Mouse (Mus musculus) embryonic facial prominence, embryonic 11.5 days (tissue): ENCODE measurements around the gene Tbx3. TPM values are rescaled to one million over a fixed set of nuclear protein-coding genes. Genes with fewer than 3 reads are reported as not detected.

Experiments used
- ATAC-seq: fragments of 200-750 bp; cut with Nextera tagmentation; replicated peaks from 2 replicates; pipeline ENCODE4 v1.8.0; 2017; ENCODE audit warnings: low read depth; ENCODE audit not compliant: insufficient number of reproducible peaks, low FRiP score, low TSS enrichment
- DNase-seq: peaks from one replicate; pipeline ENCODE4 v3.0.0-alpha.2; 2015; ENCODE audit warnings: low spot score
- H3K27ac ChIP-seq: fragments of 300-500 bp; sonication (generic); replicated peaks from 2 replicates; pipeline ENCODE4 v1.5.1; 2014; ENCODE audit warnings: mild to moderate bottlenecking, low read depth, low read length, control low read depth
- H3K27me3 ChIP-seq: fragments of 300-500 bp; sonication (generic); 2 replicates; pipeline ENCODE4 v1.6.1; 2014; ENCODE audit warnings: mild to moderate bottlenecking, low read length, moderate library complexity, mixed read lengths; ENCODE audit not compliant: control insufficient read depth, insufficient read depth
- H3K36me3 ChIP-seq: fragments of 300-500 bp; sonication (generic); replicated peaks from 2 replicates; pipeline ENCODE4 v1.6.1; 2014; ENCODE audit warnings: low read depth, mild to moderate bottlenecking, low read length, moderate library complexity, mixed read lengths; ENCODE audit not compliant: control insufficient read depth, insufficient read depth
- H3K4me1 ChIP-seq: fragments of 300-500 bp; sonication (generic); 2 replicates; pipeline ENCODE4 v1.6.1; 2014; ENCODE audit warnings: low read length, mixed read lengths; ENCODE audit not compliant: control insufficient read depth, insufficient read depth
- H3K4me2 ChIP-seq: fragments of 300-500 bp; sonication (generic); 2 replicates; pipeline ENCODE4 v1.6.1; 2014; ENCODE audit warnings: low read depth, mild to moderate bottlenecking, control low read depth, low read length, moderate library complexity
- H3K4me3 ChIP-seq: fragments of 300-500 bp; sonication (generic); 2 replicates; pipeline ENCODE4 v1.5.1; 2014; ENCODE audit warnings: low read depth, low read length, control low read depth
- H3K9ac ChIP-seq: fragments of 300-500 bp; sonication (generic); replicated peaks from 2 replicates; pipeline ENCODE4 v1.6.1; 2014; ENCODE audit warnings: mild to moderate bottlenecking, control low read depth, low read length
- H3K9me3 ChIP-seq: fragments of 300-500 bp; sonication (generic); replicated peaks from 2 replicates; pipeline ENCODE4 v1.6.1; 2016; ENCODE audit warnings: mild to moderate bottlenecking, low read length, inconsistent platforms, mixed read lengths; ENCODE audit not compliant: control insufficient read depth
- WGBS: fragments of 180-500 bp; shearing (Covaris S2); extraction: QIAGEN DNeasy Blood & Tissue Kit; methylation state at CpG from one replicate; pipeline ENCODE4 v1.1.7; 2014; 5-methylcytosine and 5-hydroxymethylcytosine counted together
- polyA plus RNA-seq: library from polyadenylated mRNA; unstranded; fragments of >200 nt; fragmentation: Nextera tagmentation; extraction: Ambion mirVana; gene quantifications from 2 replicates; pipeline ENCODE4 v1.2.1, GENCODE M21; 2014

Tbx3 gene
- 36.9 and 39.8 TPM in 2 replicates for polyA plus RNA-seq

DNA sequence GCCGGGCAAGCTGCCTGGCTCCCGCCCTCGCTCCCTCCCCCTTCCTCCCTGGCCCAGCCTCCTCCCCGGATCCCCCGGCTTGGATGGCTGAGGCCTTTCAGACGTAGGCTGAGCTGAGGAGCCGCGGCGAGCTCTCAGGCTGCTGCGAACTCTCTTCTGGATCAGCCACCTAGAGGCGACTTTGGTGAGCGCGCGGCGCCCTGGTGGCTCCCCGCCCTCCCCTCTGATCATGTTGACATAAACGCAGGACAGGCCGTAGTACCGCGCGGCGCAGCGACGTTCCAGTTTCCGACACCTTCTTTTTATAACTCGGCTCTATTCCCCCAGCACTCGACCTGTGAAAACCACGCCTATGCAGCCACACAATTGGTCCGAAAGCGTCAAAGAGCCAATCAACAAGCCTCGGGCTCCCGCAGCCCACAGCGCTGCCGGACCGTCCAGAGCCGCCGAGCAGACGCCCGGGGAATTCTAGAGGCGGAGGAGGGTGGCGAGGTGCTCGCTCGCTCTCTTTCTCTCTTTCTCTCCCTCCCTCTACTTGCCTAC, at the start of gene Tbx3:
Gene Tbx3 (plus strand): TSS at position 104 of the 543 bp plus-strand sequence.
- H3K9ac ChIP-seq: peak within 1 kb of the TSS; percentile 92
- H3K4me2 ChIP-seq: peak within 1 kb of the TSS; percentile 75
- ATAC-seq (peak; percentile 94), DNase-seq (peak; percentile 96)
- WGBS: under 1% methylated on average over 43 of the region's 43 CpGs
- H3K36me3 ChIP-seq: no peaks in the 10 kb centered on the region
- peaks cover 6% of the 10 kb centered on the region for H3K4me1 ChIP-seq
- peak within 1 kb of the TSS; percentile 62 for H3K4me3 ChIP-seq
- peak within 1 kb of the TSS; percentile 96 for H3K27ac ChIP-seq
- peaks cover 24% of the 10 kb centered on the region for H3K27me3 ChIP-seq
- no peaks in the 10 kb centered on the region for H3K9me3 ChIP-seq

DNA sequence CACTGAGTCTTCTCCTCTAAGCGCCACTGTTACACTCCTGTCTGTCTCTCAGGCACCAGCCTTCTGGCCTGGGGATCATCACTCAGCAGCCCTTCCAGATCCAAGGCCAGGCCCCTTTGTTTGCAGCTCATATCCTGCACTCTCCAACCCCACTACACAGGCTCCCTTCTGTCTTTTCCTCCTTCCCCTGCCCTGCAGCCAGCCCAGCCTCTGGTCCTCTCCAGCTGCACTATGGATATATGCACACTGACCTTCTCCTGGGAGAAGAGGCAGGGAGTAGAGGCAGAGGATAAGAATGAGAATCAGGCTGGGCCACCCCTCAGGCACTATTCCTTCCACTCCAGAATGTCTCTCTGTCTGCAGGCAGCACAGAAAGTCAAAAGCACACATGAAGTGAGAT, 48.4 kb upstream of the Tbx3 start:
- no peak overlapping the region for H3K27ac ChIP-seq
- H3K9ac ChIP-seq: no peak overlapping the region
- DNase-seq (no peak), ATAC-seq (no peak)
- peaks cover 9% of the 10 kb centered on the region for H3K27me3 ChIP-seq
- no peak overlapping the region for H3K4me2 ChIP-seq
- 53% methylated on average over 1 of the region's 1 CpGs for WGBS
- no peak overlapping the region for H3K4me3 ChIP-seq
- no peaks in the 10 kb centered on the region for H3K36me3 ChIP-seq
- H3K9me3 ChIP-seq: no peaks in the 10 kb centered on the region
- peaks cover 7% of the 10 kb centered on the region for H3K4me1 ChIP-seq

DNA sequence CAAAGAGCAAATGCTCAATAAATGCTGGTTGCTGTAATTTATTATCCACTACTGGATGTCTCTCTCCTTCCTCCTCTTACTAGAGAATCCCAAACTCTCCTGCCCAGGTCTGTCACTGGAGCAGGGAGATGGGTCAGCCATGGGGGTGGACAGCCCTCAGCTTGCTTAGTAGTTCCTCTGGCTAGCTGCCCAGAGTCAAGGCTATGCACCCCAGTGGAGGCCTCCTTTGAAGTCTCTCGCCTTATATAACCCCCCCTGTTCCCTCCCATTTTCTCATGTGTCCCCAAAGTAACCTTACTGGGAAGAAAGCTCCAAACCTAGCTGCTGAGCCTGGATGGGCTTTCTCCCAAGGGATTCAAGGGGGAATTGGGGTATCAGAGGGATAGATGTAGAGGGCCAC, 45.9 kb upstream of the Tbx3 start:
- DNase-seq (no peak), ATAC-seq (no peak)
- peaks cover 18% of the 10 kb centered on the region for H3K27me3 ChIP-seq
- no peak overlapping the region for H3K9ac ChIP-seq
- 50% methylated on average over 1 of the region's 1 CpGs for WGBS
- H3K4me2 ChIP-seq: no peak overlapping the region
- no peak overlapping the region for H3K27ac ChIP-seq
- H3K9me3 ChIP-seq: no peaks in the 10 kb centered on the region
- H3K4me1 ChIP-seq: peaks cover 10% of the 10 kb centered on the region
- no peaks in the 10 kb centered on the region for H3K36me3 ChIP-seq
- no peak overlapping the region for H3K4me3 ChIP-seq

DNA sequence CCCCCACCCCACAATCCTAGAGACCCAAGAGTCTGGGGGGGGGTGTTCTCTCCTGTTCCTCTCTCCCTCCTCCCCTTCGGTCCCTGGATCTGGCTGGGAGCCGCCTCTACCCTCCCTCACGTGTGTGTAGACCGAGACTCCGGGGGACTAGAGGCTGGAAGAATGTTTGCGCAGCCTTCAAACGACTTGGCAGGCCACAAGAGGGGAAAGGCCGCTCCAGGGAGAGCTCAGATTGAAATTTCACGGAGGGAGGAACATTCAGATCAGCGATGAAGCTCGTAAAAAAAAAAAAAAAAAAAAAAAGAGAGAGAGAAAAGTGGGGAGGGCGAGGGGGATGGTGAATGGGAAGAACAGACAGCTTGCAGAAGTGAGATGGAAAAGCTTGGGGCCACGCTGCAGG, 44.9 kb upstream of the Tbx3 start:
- Histone ChIP-seq H3K4me2 (no peak overlapping the region), H3K4me1 (peaks cover 9% of the 10 kb centered on the region), H3K4me3 (no peak overlapping the region), H3K9me3 (no peaks in the 10 kb centered on the region), H3K9ac (no peak overlapping the region), H3K27me3 (peaks cover 18% of the 10 kb centered on the region), H3K36me3 (no peaks in the 10 kb centered on the region), H3K27ac (no peak overlapping the region)
- ATAC-seq (no peak), DNase-seq (peak; percentile 56)
- under 1% methylated on average over 13 of the region's 13 CpGs for WGBS

DNA sequence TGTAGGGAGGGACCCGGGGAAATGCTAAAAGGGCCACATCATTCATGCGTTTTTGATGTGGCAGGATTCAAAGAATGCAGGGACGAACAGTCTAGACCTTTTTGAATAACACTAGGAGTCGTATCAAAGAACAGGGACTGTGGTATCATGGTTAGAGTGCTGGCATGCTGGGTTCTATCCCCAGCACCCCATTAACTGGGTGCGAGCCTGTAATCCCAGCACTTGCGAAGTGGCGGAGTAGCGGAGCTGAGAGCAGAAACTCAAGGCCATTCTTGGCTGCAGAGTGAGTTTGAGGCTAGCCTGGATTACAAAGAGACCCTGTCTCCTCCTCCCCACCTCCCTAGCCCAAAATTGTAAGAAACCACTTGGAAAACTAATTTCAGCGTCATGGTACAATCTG, 44.3 kb upstream of the Tbx3 start:
- H3K4me3 ChIP-seq: no peak overlapping the region

DNA sequence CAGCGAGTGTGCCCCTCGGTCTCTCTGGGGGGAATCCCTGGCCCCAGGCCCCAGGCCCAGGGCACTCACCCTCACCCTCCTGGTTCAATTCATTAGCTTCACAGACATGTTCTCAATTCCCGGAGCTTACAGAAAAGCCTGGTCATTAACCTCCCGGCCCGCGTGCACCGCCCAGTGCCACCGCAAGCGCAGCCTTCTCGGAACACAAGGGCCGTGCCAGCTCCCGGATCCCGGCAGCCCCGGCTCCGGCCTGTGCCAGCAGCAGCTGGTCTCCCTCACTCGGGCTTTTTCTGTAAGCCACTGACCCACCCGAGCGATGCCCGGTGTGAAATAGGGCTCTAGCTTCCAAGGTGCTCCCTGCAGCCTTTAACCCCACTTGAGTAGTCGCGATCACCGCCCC, 43.8 kb upstream of the Tbx3 start:
- H3K4me1 ChIP-seq: peaks cover 9% of the 10 kb centered on the region
- H3K9ac ChIP-seq: 0 out of 2 replicates have a peak overlapping the region, but pooled peaks have one; percentile 2
- no peaks in the 10 kb centered on the region for H3K9me3 ChIP-seq
- H3K36me3 ChIP-seq: no peaks in the 10 kb centered on the region
- H3K4me3 ChIP-seq: no peak overlapping the region
- no peak for DNase-seq
- peak overlapping the region; percentile 29 for H3K4me2 ChIP-seq
- 3% methylated on average over 22 of the region's 22 CpGs for WGBS
- H3K27me3 ChIP-seq: peaks cover 18% of the 10 kb centered on the region
- H3K27ac ChIP-seq: no peak overlapping the region
- no peak for ATAC-seq

More for the DNA sequence above, 44.3 kb upstream of the Tbx3 start:
- no peak overlapping the region for H3K27ac ChIP-seq
- no peak overlapping the region for H3K9ac ChIP-seq
- ATAC-seq: no peak
- H3K4me2 ChIP-seq: no peak overlapping the region
- WGBS: 11% methylated on average over 9 of the region's 9 CpGs
- H3K27me3 ChIP-seq: peaks cover 18% of the 10 kb centered on the region
- H3K4me1 ChIP-seq: peaks cover 9% of the 10 kb centered on the region
- H3K36me3 ChIP-seq: no peaks in the 10 kb centered on the region
- no peaks in the 10 kb centered on the region for H3K9me3 ChIP-seq
- DNase-seq: no peak

DNA sequence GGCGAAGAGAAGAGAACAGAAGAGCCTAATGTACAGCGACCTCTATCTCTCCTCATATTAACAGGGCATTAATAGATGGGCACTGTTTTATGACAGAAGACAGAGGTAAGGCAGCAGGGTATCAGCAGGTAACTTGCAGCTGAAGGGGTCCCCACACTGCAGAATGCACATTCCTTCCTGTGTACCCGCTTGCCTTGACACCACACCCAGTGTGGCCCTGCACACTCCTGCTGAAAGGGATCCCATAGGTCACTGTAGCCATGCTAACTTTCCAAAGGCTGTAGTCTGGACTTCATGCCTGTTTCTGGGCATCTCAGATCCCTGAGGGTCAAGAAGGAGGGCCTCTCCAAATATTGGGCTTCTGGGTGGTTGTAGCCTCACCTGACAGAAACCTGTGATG, 42.4 kb upstream of the Tbx3 start:
- H3K27me3 ChIP-seq: peaks cover 18% of the 10 kb centered on the region
- H3K4me2 ChIP-seq: no peak overlapping the region
- H3K4me3 ChIP-seq: no peak overlapping the region
- no peaks in the 10 kb centered on the region for H3K36me3 ChIP-seq
- 79% methylated on average over 3 of the region's 3 CpGs for WGBS
- DNase-seq: no peak
- no peaks in the 10 kb centered on the region for H3K9me3 ChIP-seq
- H3K27ac ChIP-seq: no peak overlapping the region
- H3K4me1 ChIP-seq: peaks cover 9% of the 10 kb centered on the region
- no peak overlapping the region for H3K9ac ChIP-seq
- ATAC-seq: no peak

DNA sequence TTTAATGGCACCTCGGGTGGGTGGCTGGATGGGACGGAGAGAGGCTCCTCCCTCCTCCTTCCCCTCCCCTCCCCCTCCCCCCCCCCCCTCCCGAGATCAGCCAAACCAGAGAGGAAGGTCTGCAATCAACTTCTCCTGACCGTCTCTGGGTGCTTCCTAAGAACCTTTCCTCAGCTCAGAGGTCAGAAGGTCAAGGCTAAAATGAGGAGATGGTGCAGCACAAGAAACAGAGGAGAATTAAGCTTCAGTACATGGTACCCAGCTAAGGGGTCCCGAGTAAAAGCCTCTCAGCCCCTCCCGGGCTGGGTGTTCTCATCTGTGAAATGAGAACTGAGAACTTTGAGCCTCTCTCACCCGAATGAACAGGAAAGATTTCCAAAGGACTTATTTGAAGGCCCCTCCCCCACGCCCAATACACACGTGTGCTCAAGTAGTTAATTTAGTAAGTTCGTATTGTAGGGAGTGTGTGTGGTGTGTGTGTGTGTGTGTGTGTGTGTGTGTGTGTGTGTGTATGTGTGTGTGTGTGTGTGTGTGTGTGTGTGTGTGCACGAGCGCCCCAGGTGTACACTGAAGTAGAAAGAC, 41.6 kb upstream of the Tbx3 start:
- Histone ChIP-seq H3K9me3 (no peaks in the 10 kb centered on the region), H3K4me1 (peaks cover 9% of the 10 kb centered on the region), H3K9ac (no peak overlapping the region), H3K27ac (no peak overlapping the region), H3K36me3 (no peaks in the 10 kb centered on the region), H3K4me2 (no peak overlapping the region), H3K4me3 (no peak overlapping the region), H3K27me3 (peaks cover 18% of the 10 kb centered on the region)
- 16% methylated on average over 11 of the region's 12 CpGs for WGBS
- DNase-seq (peak; percentile 53), ATAC-seq (no peak)
